Mouse (Mus musculus): ENCODE data around the gene Lrrc4.

GRCm38 (mm10) chr6:28737601-28738000 is 93.9 kb downstream of the Lrrc4 start:
- TF ChIP-seq POLR2A (IDR thresholded peaks at IDR 0.05; ENCODE audit: insufficient read depth, low read depth, low read length) (no peak), CTCF (IDR thresholded peaks at IDR 0.05; ENCODE audit: insufficient read depth, low read depth, low read length) (no peak)
